In genomic region chrX:164419955-164420354, GRCm38 (mm10) we compare ENCODE assay signal across 8 mouse cellular contexts. TPM values are rescaled to one million over a fixed set of nuclear protein-coding genes. Genes with fewer than 3 reads are reported as not detected.
DNase-seq lines count a peak whose midpoint lies in the region; ATAC-seq and TF ChIP-seq lines count a peak whose summit lies in the region.

No protein-coding gene starts in this region.

- no peak for DNase-seq in heart, adult 8-10 months (ENCODE audit: low spot score)
- no peak for DNase-seq in hindbrain, embryonic 11.5 days (ENCODE audit: low spot score)
- DNase-seq in midbrain, embryonic 11.5 days (ENCODE audit: low spot score, missing footprints): no peak
- DNase-seq in cerebellum, adult 11 months: no peak
- no peak for DNase-seq in B cell, adult 2 months
- DNase-seq in gastrocnemius, postnatal 14 days: no peak

- no peaks in the 10 kb centered on the region for H3K9me3 ChIP-seq in heart, embryonic 13.5 days
- H3K9me3 ChIP-seq in hindbrain, embryonic 11.5 days (ENCODE audit: control insufficient read depth, low read length): no peaks in the 10 kb centered on the region
- H3K9me3 ChIP-seq in midbrain, embryonic 11.5 days (ENCODE audit: control insufficient read depth, low read length): no peaks in the 10 kb centered on the region

- 14% methylated on average over 13 of the region's 13 CpGs for WGBS in heart, embryonic 13.5 days
- 16% methylated on average over 13 of the region's 13 CpGs for WGBS in bone marrow, adult 2 months
- WGBS in hindbrain, embryonic 11.5 days: 19% methylated on average over 12 of the region's 13 CpGs
- 26% methylated on average over 13 of the region's 13 CpGs for WGBS in midbrain, embryonic 11.5 days

- no peak for ATAC-seq in heart, embryonic 13.5 days (ENCODE audit: extremely low read depth, insufficient number of reproducible peaks, low FRiP score, low TSS enrichment)
- no peak for ATAC-seq in hindbrain, embryonic 11.5 days (ENCODE audit: low FRiP score)
- ATAC-seq in midbrain, embryonic 11.5 days (ENCODE audit: low FRiP score): no peak; the same call in 1 of the 2 replicates

- H3K36me3 ChIP-seq in heart, embryonic 13.5 days: peaks cover 14% of the 10 kb centered on the region
- H3K36me3 ChIP-seq in hindbrain, embryonic 11.5 days (ENCODE audit: control insufficient read depth, insufficient read depth, low read length): no peaks in the 10 kb centered on the region
- no peaks in the 10 kb centered on the region for H3K36me3 ChIP-seq in midbrain, embryonic 11.5 days (ENCODE audit: control insufficient read depth, insufficient read depth, low read length)

- intact Hi-C loops in gastrocnemius, postnatal 14 days (cut with DNase I; ENCODE audit: low total_unique reads): no loop called here

- peaks cover 13% of the 10 kb centered on the region for H3K4me1 ChIP-seq in heart, embryonic 13.5 days
- no peaks in the 10 kb centered on the region for H3K4me1 ChIP-seq in bone marrow, adult 2 months (ENCODE audit: control insufficient read depth, insufficient read depth, low read length)
- no peaks in the 10 kb centered on the region for H3K4me1 ChIP-seq in hindbrain, embryonic 11.5 days (replicated peaks; ENCODE audit: control insufficient read depth, insufficient read depth, low read length)
- H3K4me1 ChIP-seq in midbrain, embryonic 11.5 days (ENCODE audit: control insufficient read depth, insufficient read depth, low read length): peaks cover 3% of the 10 kb centered on the region; the same call in 1 of the 2 replicates

- H3K27ac ChIP-seq in heart, embryonic 13.5 days (replicated peaks): peak overlapping the region; percentile 74
- H3K27ac ChIP-seq in bone marrow, adult 2 months (ENCODE audit: control insufficient read depth, insufficient read depth, low read depth, low read length, poor library complexity): peak overlapping the region; percentile 40
- H3K27ac ChIP-seq in hindbrain, embryonic 11.5 days (ENCODE audit: low read depth, low read length): peak overlapping the region; percentile 17; the same call in 1 of the 2 replicates
- H3K27ac ChIP-seq in midbrain, embryonic 11.5 days (ENCODE audit: low read depth, low read length): no peak overlapping the region; the same call in 1 of the 2 replicates

- no peaks in the 10 kb centered on the region for H3K27me3 ChIP-seq in heart, embryonic 13.5 days (replicated peaks)
- H3K27me3 ChIP-seq in hindbrain, embryonic 11.5 days (ENCODE audit: control insufficient read depth, insufficient read depth, low read length): no peaks in the 10 kb centered on the region
- H3K27me3 ChIP-seq in midbrain, embryonic 11.5 days (ENCODE audit: control insufficient read depth, insufficient read depth, low read length): no peaks in the 10 kb centered on the region

- peak overlapping the region; percentile 74 for H3K4me2 ChIP-seq in heart, embryonic 13.5 days
- H3K4me2 ChIP-seq in hindbrain, embryonic 11.5 days (replicated peaks; ENCODE audit: low read depth, low read length): peak overlapping the region; percentile 37
- H3K4me2 ChIP-seq in midbrain, embryonic 11.5 days: peak overlapping the region; percentile 46

- no peak for TF ChIP-seq POLR2A in bone marrow, adult 2 months (IDR thresholded peaks at IDR 0.05; ENCODE audit: borderline replicate concordance, control insufficient read depth, low read depth, low read length)

- peak overlapping the region; percentile 64 for H3K4me3 ChIP-seq in heart, embryonic 13.5 days
- H3K4me3 ChIP-seq in bone marrow, adult 2 months (replicated peaks; ENCODE audit: control insufficient read depth, low read depth, low read length): peak overlapping the region; percentile 71
- H3K4me3 ChIP-seq in hindbrain, embryonic 11.5 days (ENCODE audit: low read depth, low read length): peak overlapping the region; percentile 53
- peak overlapping the region; percentile 47 for H3K4me3 ChIP-seq in midbrain, embryonic 11.5 days (ENCODE audit: low read depth, low read length)

- TF ChIP-seq CTCF in bone marrow, adult 2 months (IDR thresholded peaks at IDR 0.05; ENCODE audit: control insufficient read depth, insufficient read depth, low read length): no peak

- peak overlapping the region; percentile 87 for H3K9ac ChIP-seq in heart, embryonic 13.5 days
- peak overlapping the region; percentile 60 for H3K9ac ChIP-seq in hindbrain, embryonic 11.5 days (ENCODE audit: low read depth, low read length)
- H3K9ac ChIP-seq in midbrain, embryonic 11.5 days (ENCODE audit: low read length): peak overlapping the region; percentile 70

RNA-seq across cellular contexts. Expression of gene Piga, which starts 0.4 kb away (rescaled TPM):
- 6.5 and 9.3 TPM in 2 replicates for polyA plus RNA-seq in heart, embryonic 13.5 days (2015; fragmentation: Nextera tagmentation; extraction: Ambion mirVana)
- total RNA-seq in heart, adult 8-10 months (2022): 1 to 10 TPM; 1.4 to 2.4 (median 2.0) TPM
- polyA plus RNA-seq in bone marrow, adult 2 months (2011; ENCODE audit: insufficient read depth, insufficient read length, low replicate concordance, missing spikeins): 13.0 and 14.4 TPM in 2 replicates
- polyA plus RNA-seq in hindbrain, embryonic 11.5 days (2014; fragmentation: Nextera tagmentation; extraction: Ambion mirVana): 14.2 and 14.3 TPM in 2 replicates
- 15.8 and 17.5 TPM in 2 replicates for polyA plus RNA-seq in midbrain, embryonic 11.5 days (2014; fragmentation: Nextera tagmentation; extraction: Ambion mirVana)
- total RNA-seq in gastrocnemius, postnatal 14 days (2021): 1 to 10 TPM; 1.7 to 2.6 TPM

RNA-seq across cellular contexts. Expression of gene Asb11, which starts 16.8 kb away (rescaled TPM):
- polyA plus RNA-seq in heart, embryonic 13.5 days (2015; fragmentation: Nextera tagmentation; extraction: Ambion mirVana): 19.7 TPM in 2 replicates
- total RNA-seq in heart, adult 8-10 months (2022): 100 to 1,000 TPM; 144 to 186 (median 154) TPM
- not detected in 2 replicates for polyA plus RNA-seq in bone marrow, adult 2 months (2011; ENCODE audit: insufficient read depth, insufficient read length, low replicate concordance, missing spikeins)
- not detected in 2 replicates for polyA plus RNA-seq in hindbrain, embryonic 11.5 days (2014; fragmentation: Nextera tagmentation; extraction: Ambion mirVana)
- polyA plus RNA-seq in midbrain, embryonic 11.5 days (2014; fragmentation: Nextera tagmentation; extraction: Ambion mirVana): not detected in 2 replicates
- total RNA-seq in gastrocnemius, postnatal 14 days (2021): 10 to 100 TPM; 10.2 to 25.5 TPM

RNA-seq across cellular contexts. Expression of gene Vegfd, which starts 46.8 kb away (rescaled TPM):
- polyA plus RNA-seq in heart, embryonic 13.5 days (2015; fragmentation: Nextera tagmentation; extraction: Ambion mirVana): 3.3 and 4.7 TPM in 2 replicates
- total RNA-seq in heart, adult 8-10 months (2022): 1 to 10 TPM; 2.7 to 4.5 (median 3.5) TPM
- polyA plus RNA-seq in bone marrow, adult 2 months (2011; ENCODE audit: insufficient read depth, insufficient read length, low replicate concordance, missing spikeins): 0.47 and 3.9 TPM in 2 replicates
- 1.1 and 1.6 TPM in 2 replicates for polyA plus RNA-seq in hindbrain, embryonic 11.5 days (2014; fragmentation: Nextera tagmentation; extraction: Ambion mirVana)
- 0.79 and 1.0 TPM in 2 replicates for polyA plus RNA-seq in midbrain, embryonic 11.5 days (2014; fragmentation: Nextera tagmentation; extraction: Ambion mirVana)
- total RNA-seq in gastrocnemius, postnatal 14 days (2021): 1 to 10 TPM; 1.7 to 2.1 TPM

Comparison
In these comparisons a context has a peak if more than half of its experiments do, and no peak if none do; other contexts are left out.
1. RNA of gene Asb11, which starts 16.8 kb away (polyA plus RNA-seq): 19.7 TPM in heart, embryonic 13.5 days; not detected in bone marrow, adult 2 months, not detected in hindbrain, embryonic 11.5 days and not detected in midbrain, embryonic 11.5 days; every median in the first group is over 10 times any median in the second.
2. Peak in every context shown above with its lines, with median percentiles within 50 percentile points of each other: H3K4me2 ChIP-seq, H3K4me3 ChIP-seq and H3K9ac ChIP-seq.